ENCODE assay signal across 21 mouse cellular contexts in genomic region chr16:18490894-18491293, GRCm38 (mm10).
"Had no signal": no experiment of that assay in that cellular context is flagged by ENCODE, and none has a peak within 500 bp of the region (broad histone marks: within the 10 kb centered on the region; RNA-seq: fewer than 3 reads in every experiment).

No protein-coding gene starts in this region.

- H3K4me3 ChIP-seq: limb, embryonic 10.5 days; limb, embryonic 13.5 days; liver, embryonic 12.5 days; liver, embryonic 15.5 days; lung, embryonic 15.5 days; midbrain, embryonic 13.5 days had no signal

- H3K4me1 ChIP-seq: limb, embryonic 10.5 days; limb, embryonic 13.5 days; liver, embryonic 15.5 days; lung, embryonic 15.5 days; midbrain, embryonic 13.5 days had no signal

- H3K27me3 ChIP-seq: limb, embryonic 13.5 days; liver, embryonic 12.5 days; liver, embryonic 15.5 days; lung, embryonic 15.5 days; midbrain, embryonic 13.5 days had no signal

- DNase-seq: kidney, adult 18-20 months; kidney, adult 9 months; kidney, postnatal 14 days; kidney, postnatal 4 days; liver; lung, adult 18-20 months; lung, postnatal 10 days; lung, postnatal 36 days; right cerebral cortex, adult 18-20 months; right cerebral cortex, postnatal 14 days; right cerebral cortex, postnatal 4 days; thymus, adult 18-20 months; thymus, postnatal 14 days had no signal

- H3K27ac ChIP-seq: limb, embryonic 10.5 days; limb, embryonic 13.5 days; liver, embryonic 12.5 days; liver, embryonic 15.5 days; lung, embryonic 15.5 days; midbrain, embryonic 13.5 days; stomach, postnatal 0 days had no signal

- H3K9me3 ChIP-seq: limb, embryonic 10.5 days; limb, embryonic 13.5 days; liver, embryonic 12.5 days; liver, embryonic 15.5 days; lung, embryonic 15.5 days; midbrain, embryonic 13.5 days had no signal

- ATAC-seq: liver, embryonic 12.5 days; midbrain, embryonic 13.5 days; midbrain, embryonic 16.5 days had no signal

- H3K36me3 ChIP-seq: limb, embryonic 10.5 days; limb, embryonic 13.5 days; lung, embryonic 15.5 days; midbrain, embryonic 13.5 days had no signal

- H3K4me2 ChIP-seq: limb, embryonic 13.5 days; liver, embryonic 12.5 days; liver, embryonic 15.5 days; lung, embryonic 15.5 days; midbrain, embryonic 13.5 days had no signal

- H3K9ac ChIP-seq: limb, embryonic 13.5 days; liver, embryonic 12.5 days; liver, embryonic 15.5 days; lung, embryonic 15.5 days; midbrain, embryonic 13.5 days had no signal
